Mouse (Mus musculus) lung, postnatal 0 days (tissue): ENCODE measurements at regions not wholly inside any gene's neighbourhood (a gene's known extent, or its start where the extent isn't known, plus 50 kb on each side); places are given as distances from the start of the nearest gene placed in this dataset.

Source experiments
- CTCF ChIP-seq: IDR thresholded peaks from 2 replicates; pipeline ENCODE4 v1.5.1; 2016; ENCODE audit warnings: antibody characterized with exemption, mild to moderate bottlenecking
- EP300 ChIP-seq: IDR thresholded peaks from 2 replicates; pipeline ENCODE4 v1.6.1; 2016; ENCODE audit warnings: antibody characterized with exemption, mild to moderate bottlenecking, control low read depth

DNA sequence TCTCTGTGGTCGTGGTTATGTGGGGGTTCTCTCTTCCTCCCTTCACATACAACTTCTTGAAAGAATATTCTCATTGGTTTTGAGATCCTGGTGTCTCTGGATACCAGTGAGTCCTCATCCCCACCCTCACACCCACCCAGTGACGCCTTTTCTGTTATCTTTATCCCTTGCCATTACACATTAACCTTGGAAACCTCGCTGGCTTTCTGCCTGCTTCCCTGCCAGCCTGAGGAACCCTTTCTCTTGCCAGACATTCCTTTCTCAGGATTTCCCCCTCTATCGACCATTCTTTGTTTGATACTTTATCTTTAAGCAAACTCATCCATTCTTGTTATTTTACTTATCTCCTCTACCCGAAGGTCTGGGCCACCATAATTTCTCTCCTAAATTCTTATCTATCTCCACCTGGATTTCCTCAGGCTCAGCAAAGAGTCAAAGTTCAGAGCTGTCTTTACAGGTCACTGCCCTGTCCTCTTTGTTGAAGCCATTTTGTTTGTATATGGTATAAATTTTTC is 182.5 kb upstream of the Nr2f2 start:
- TF ChIP-seq CTCF, result no peak
- no peak for TF ChIP-seq EP300
